Mouse (Mus musculus): ENCODE measurements around the gene Cym. TPM values are rescaled to one million over a fixed set of nuclear protein-coding genes. Genes with fewer than 3 reads are reported as not detected.

Gene Cym
- polyA plus RNA-seq, 1 experiment from 2014 or later: 121 TPM

GRCm38 (mm10) chr3:107231202-107231601, 9.7 kb upstream of the Cym start:
- Histone ChIP-seq H3K9ac (ENCODE audit: low read depth, low read length) (no peak overlapping the region), H3K36me3 (ENCODE audit: control insufficient read depth, insufficient read depth) (no peaks in the 10 kb centered on the region), H3K4me1 (replicated peaks; ENCODE audit: control insufficient read depth, insufficient read depth, low read length) (no peaks in the 10 kb centered on the region), H3K27ac (ENCODE audit: low read depth, low read length) (peak overlapping the region; percentile 54; the same call in 1 of the 2 replicates), H3K4me2 (replicated peaks; ENCODE audit: low read depth) (no peak overlapping the region), H3K9me3 (ENCODE audit: control insufficient read depth) (no peaks in the 10 kb centered on the region), H3K27me3 (replicated peaks; ENCODE audit: control insufficient read depth, insufficient read depth, low read length) (no peaks in the 10 kb centered on the region), H3K4me3 (ENCODE audit: low read depth, low read length) (no peak overlapping the region)
- TF ChIP-seq CTCF (IDR thresholded peaks at IDR 0.05; ENCODE audit: low read depth): no peak
- no peak for ATAC-seq
- WGBS: 59% methylated on average over 4 of the region's 4 CpGs

- Histone ChIP-seq H3K27me3 (replicated peaks; ENCODE audit: control insufficient read depth, insufficient read depth, low read length) (no peaks in the 10 kb centered on the region), H3K36me3 (ENCODE audit: control insufficient read depth, insufficient read depth) (no peaks in the 10 kb centered on the region), H3K4me2 (replicated peaks; ENCODE audit: low read depth) (peak within 1 kb of the TSS; percentile 7; the same call in 1 of the 2 replicates), H3K4me1 (replicated peaks; ENCODE audit: control insufficient read depth, insufficient read depth, low read length) (no peaks in the 10 kb centered on the region), H3K4me3 (ENCODE audit: low read depth, low read length) (no peak within 1 kb of the TSS), H3K27ac (ENCODE audit: low read depth, low read length) (peak within 1 kb of the TSS; percentile 69), H3K9me3 (ENCODE audit: control insufficient read depth) (no peaks in the 10 kb centered on the region), H3K9ac (ENCODE audit: low read depth, low read length) (no peak within 1 kb of the TSS)
- TF ChIP-seq CTCF (IDR thresholded peaks at IDR 0.05; ENCODE audit: low read depth): no peak
- WGBS: 7% methylated on average over 1 of the region's 1 CpGs
- ATAC-seq: peak; percentile 83
These were observed 9.0 kb upstream of the Cym start, which contains the start of gene A630076J17Rik for GRCm38 (mm10) chr3:107230527-107230926. Gene A630076J17Rik, plus strand, starts transcription at chr3:107230614.

- H3K27ac ChIP-seq (ENCODE audit: low read depth, low read length): peak overlapping the region; percentile 69; the same call in 1 of the 2 replicates
- peak; percentile 87 for ATAC-seq
- peak overlapping the region; percentile 7; the same call in 1 of the 2 replicates for H3K4me2 ChIP-seq (replicated peaks; ENCODE audit: low read depth)
- 26% methylated on average over 5 of the region's 5 CpGs for WGBS
- no peaks in the 10 kb centered on the region for H3K4me1 ChIP-seq (replicated peaks; ENCODE audit: control insufficient read depth, insufficient read depth, low read length)
- no peak overlapping the region for H3K4me3 ChIP-seq (ENCODE audit: low read depth, low read length)
- no peaks in the 10 kb centered on the region for H3K36me3 ChIP-seq (ENCODE audit: control insufficient read depth, insufficient read depth)
- H3K9ac ChIP-seq (ENCODE audit: low read depth, low read length): no peak overlapping the region
- no peaks in the 10 kb centered on the region for H3K9me3 ChIP-seq (ENCODE audit: control insufficient read depth)
- TF ChIP-seq CTCF (IDR thresholded peaks at IDR 0.05; ENCODE audit: low read depth): no peak
- H3K27me3 ChIP-seq (replicated peaks; ENCODE audit: control insufficient read depth, insufficient read depth, low read length): no peaks in the 10 kb centered on the region
These were observed 8.3 kb upstream of the Cym start for GRCm38 (mm10) chr3:107229822-107230221.

GRCm38 (mm10) chr3:107229221-107229620, 7.7 kb upstream of the Cym start:
- no peak overlapping the region for H3K4me2 ChIP-seq (replicated peaks; ENCODE audit: low read depth)
- no peak for ATAC-seq
- H3K9me3 ChIP-seq (ENCODE audit: control insufficient read depth): no peaks in the 10 kb centered on the region
- H3K4me3 ChIP-seq (ENCODE audit: low read depth, low read length): no peak overlapping the region
- no peak overlapping the region for H3K9ac ChIP-seq (ENCODE audit: low read depth, low read length)
- H3K27ac ChIP-seq (ENCODE audit: low read depth, low read length): peak overlapping the region; percentile 22; the same call in 1 of the 2 replicates
- TF ChIP-seq CTCF (IDR thresholded peaks at IDR 0.05; ENCODE audit: low read depth): no peak
- no peaks in the 10 kb centered on the region for H3K36me3 ChIP-seq (ENCODE audit: control insufficient read depth, insufficient read depth)
- WGBS: 42% methylated on average over 5 of the region's 5 CpGs
- H3K27me3 ChIP-seq (replicated peaks; ENCODE audit: control insufficient read depth, insufficient read depth, low read length): no peaks in the 10 kb centered on the region
- no peaks in the 10 kb centered on the region for H3K4me1 ChIP-seq (replicated peaks; ENCODE audit: control insufficient read depth, insufficient read depth, low read length)

GRCm38 (mm10) chr3:107225820-107226219, 4.3 kb upstream of the Cym start:
- TF ChIP-seq CTCF (IDR thresholded peaks at IDR 0.05; ENCODE audit: low read depth): no peak
- H3K4me1 ChIP-seq (replicated peaks; ENCODE audit: control insufficient read depth, insufficient read depth, low read length): no peaks in the 10 kb centered on the region
- ATAC-seq: no peak
- WGBS: 91% methylated on average over 5 of the region's 5 CpGs
- H3K4me3 ChIP-seq (ENCODE audit: low read depth, low read length): no peak overlapping the region
- H3K36me3 ChIP-seq (ENCODE audit: control insufficient read depth, insufficient read depth): no peaks in the 10 kb centered on the region
- no peak overlapping the region for H3K27ac ChIP-seq (ENCODE audit: low read depth, low read length)
- no peaks in the 10 kb centered on the region for H3K9me3 ChIP-seq (ENCODE audit: control insufficient read depth)
- no peak overlapping the region for H3K9ac ChIP-seq (ENCODE audit: low read depth, low read length)
- no peak overlapping the region for H3K4me2 ChIP-seq (replicated peaks; ENCODE audit: low read depth)
- no peaks in the 10 kb centered on the region for H3K27me3 ChIP-seq (replicated peaks; ENCODE audit: control insufficient read depth, insufficient read depth, low read length)

GRCm38 (mm10) chr3:107223230-107223629, 1.7 kb upstream of the Cym start:
- TF ChIP-seq CTCF (IDR thresholded peaks at IDR 0.05; ENCODE audit: low read depth): no peak
- Histone ChIP-seq H3K4me2 (replicated peaks; ENCODE audit: low read depth) (no peak overlapping the region), H3K4me3 (ENCODE audit: low read depth, low read length) (no peak overlapping the region), H3K27me3 (replicated peaks; ENCODE audit: control insufficient read depth, insufficient read depth, low read length) (no peaks in the 10 kb centered on the region), H3K9ac (ENCODE audit: low read depth, low read length) (no peak overlapping the region), H3K36me3 (ENCODE audit: control insufficient read depth, insufficient read depth) (no peaks in the 10 kb centered on the region), H3K9me3 (ENCODE audit: control insufficient read depth) (no peaks in the 10 kb centered on the region), H3K4me1 (replicated peaks; ENCODE audit: control insufficient read depth, insufficient read depth, low read length) (no peaks in the 10 kb centered on the region), H3K27ac (ENCODE audit: low read depth, low read length) (no peak overlapping the region)
- no peak for ATAC-seq
- WGBS: 21% methylated on average over 1 of the region's 1 CpGs

- no peak overlapping the region for H3K4me3 ChIP-seq (ENCODE audit: low read depth, low read length)
These were observed 3.0 kb downstream of the Cym start for GRCm38 (mm10) chr3:107218572-107218971.

More at GRCm38 (mm10) chr3:107218572-107218971, 3.0 kb downstream of the Cym start:
- Histone ChIP-seq H3K36me3 (ENCODE audit: control insufficient read depth, insufficient read depth) (no peaks in the 10 kb centered on the region), H3K9me3 (ENCODE audit: control insufficient read depth) (no peaks in the 10 kb centered on the region), H3K4me2 (replicated peaks; ENCODE audit: low read depth) (no peak overlapping the region), H3K27me3 (replicated peaks; ENCODE audit: control insufficient read depth, insufficient read depth, low read length) (no peaks in the 10 kb centered on the region), H3K27ac (ENCODE audit: low read depth, low read length) (no peak overlapping the region), H3K9ac (ENCODE audit: low read depth, low read length) (no peak overlapping the region), H3K4me1 (replicated peaks; ENCODE audit: control insufficient read depth, insufficient read depth, low read length) (0 out of 2 replicates have a peak, but pooled peaks cover 8% of the 10 kb centered on the region)
- 70% methylated on average over 7 of the region's 7 CpGs for WGBS
- ATAC-seq: peak; percentile 30; the same call in 1 of the 2 replicates
- no peak for TF ChIP-seq CTCF (IDR thresholded peaks at IDR 0.05; ENCODE audit: low read depth)

Measured in intestine, postnatal 0 days (tissue).